Mouse (Mus musculus) spleen, postnatal 14 days (tissue): ENCODE data around the gene Neurod2.

ENCODE experiments used
- DNase-seq, 2 experiments: peaks; one replicate each; pipeline ENCODE4 v3.0.0; 2021 to 2022; ENCODE audit warnings: low spot score in 2 of 2

Gene Neurod2

DNA sequence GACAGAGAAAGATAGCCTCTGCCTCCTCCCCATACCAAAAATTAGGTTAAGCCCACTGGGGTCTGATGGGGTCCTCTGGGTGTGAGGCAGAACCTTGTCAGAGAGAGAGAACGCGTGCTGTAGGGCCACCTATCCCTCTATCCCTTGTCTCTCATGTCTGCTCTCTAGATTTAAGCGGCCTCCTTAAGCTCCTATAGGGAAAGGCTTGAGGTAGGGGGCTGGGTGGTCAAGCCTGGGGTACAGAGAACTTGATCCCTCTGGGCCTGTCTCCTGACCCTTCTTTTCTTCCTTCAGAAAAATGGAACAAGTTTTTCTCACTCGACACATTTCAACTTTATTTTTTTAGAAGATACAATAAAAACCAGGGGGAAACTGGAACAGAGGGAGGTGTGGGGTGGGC is 3.4 kb upstream of the Neurod2 start:
- DNase-seq = no peak

DNA sequence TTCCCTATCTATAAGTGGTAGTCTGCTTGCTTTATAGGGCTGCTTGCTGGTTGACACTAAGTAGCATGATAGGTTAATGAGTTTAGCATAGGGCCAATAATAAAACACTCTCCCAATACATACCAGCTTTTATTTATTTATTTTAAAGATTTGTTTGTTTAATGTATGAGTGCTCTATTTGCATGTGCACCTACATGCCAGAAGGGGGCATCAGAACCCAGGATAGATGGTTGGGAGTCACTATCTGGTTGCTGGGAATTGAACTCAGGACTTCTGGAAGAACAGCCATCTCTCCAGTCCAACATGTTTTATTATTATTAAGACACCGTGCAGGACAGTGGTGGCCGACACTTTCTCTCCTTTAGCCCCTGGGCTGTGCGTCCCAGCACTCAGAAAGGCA is 2.7 kb upstream of the Neurod2 start:
- no peak for DNase-seq

DNA sequence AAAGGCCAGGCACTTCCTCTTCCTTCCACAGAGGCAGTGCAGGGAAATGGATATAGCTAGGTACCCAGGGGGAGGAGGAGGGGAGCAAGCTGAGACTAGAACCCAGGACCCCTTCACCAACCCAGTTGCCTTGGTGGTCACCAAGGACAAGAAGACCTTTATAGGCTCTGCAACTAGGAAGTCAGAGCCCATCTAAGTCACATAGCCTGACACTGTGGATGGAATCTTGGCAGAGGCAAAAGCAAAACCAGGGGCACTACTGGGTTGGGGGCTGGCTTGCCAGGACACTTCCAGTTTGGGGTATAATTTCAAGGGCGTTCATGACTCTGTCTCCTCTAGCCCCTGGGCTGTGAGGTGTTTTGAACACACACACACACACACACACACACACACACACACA is 2.0 kb upstream of the Neurod2 start:
- DNase-seq = no peak

DNA sequence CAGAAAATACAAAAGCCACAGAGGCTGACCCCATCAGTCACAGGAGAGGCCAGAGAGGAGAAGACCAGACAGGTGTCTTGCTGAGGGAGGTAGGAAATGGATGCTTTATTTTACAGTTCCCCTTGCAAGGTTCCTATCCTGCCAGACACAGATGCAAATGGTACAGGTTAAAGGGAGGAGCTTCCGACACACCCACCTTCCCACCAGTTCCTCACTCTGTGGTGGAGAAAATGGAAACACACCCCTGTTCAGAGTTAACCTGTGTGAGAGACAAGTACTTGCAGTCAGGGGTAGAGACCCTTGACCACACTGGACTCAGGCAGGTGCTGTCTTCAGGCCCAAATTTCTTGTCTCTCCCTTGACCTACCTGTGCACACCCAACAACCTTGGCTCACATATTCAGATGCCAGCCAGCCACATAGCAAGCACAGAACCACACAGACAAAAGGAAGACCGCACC is 1.3 kb upstream of the Neurod2 start:
- no peak for DNase-seq

DNA sequence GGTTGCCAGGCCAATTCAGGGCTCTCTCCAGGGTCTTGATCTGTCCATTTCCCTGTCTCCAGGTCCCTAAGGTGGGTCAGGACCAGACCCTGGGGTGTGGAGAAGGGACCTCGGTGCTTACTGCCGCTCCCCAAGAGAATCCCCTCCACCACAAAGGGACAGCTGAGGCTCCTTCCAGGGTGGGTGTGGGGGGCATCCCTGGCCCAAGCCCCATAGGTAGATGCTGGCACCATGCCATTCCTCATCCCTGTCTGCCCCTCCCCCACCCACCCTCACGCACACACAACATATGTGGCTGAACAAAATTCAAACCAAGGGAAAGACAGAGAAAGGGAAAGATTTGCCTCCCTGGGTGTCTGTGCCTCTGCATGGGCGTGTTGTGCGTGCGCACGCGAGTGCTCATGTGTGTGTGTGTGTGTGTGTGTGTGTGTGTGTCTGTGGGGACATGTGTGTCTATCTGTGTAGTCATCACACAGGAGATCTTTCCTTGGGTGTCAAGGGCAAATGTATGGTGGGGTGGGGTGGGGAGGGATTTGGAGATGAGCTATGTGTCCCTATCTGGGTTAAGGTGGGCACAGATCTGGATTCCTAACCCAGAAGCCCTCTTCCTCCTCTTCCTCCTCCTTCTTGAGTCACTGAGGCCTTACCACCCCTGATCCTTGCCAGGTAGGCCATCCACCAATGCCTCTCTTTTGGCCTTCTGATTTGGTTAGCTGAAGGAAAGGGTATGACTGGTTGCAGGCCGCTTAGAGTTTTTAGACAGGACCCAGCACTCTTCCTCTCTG is 704 bp upstream of the Neurod2 start:
- no peak for DNase-seq

DNA sequence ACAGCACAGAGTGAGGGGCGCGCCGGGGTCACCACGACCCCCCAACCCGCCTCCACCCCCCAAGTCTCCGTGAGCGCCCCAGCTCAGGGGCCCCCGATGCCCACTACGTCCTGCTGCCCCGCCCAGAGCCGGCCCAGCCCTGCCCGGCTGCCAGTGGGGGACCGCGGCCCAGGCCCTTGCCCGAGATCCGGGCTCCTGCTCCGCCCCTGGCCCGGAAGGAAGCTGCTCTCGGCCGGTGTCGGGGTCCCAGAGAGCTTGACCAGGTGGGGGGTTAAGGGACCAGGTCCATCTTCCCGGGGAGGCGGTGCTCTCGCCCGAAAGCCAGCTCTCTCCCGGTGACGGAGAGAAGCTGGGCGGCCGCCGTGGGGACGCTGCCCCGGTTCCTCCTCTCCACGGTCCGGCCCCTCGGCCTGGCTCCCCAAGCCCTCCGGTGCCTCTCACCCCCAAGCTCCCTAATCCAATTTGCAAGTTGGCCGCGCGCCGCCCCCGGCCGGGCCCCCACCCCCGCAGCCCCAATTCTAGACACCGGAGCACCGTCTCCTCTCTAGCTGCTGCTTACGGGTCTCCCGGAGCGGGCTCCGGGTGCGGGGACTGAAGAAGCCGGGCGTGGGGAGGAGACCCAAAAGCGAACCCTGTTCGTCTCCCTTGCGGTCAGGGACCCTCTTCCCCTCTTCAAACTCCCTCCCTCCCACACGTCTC is 928 bp downstream of the Neurod2 start:
- DNase-seq = no peak

DNA sequence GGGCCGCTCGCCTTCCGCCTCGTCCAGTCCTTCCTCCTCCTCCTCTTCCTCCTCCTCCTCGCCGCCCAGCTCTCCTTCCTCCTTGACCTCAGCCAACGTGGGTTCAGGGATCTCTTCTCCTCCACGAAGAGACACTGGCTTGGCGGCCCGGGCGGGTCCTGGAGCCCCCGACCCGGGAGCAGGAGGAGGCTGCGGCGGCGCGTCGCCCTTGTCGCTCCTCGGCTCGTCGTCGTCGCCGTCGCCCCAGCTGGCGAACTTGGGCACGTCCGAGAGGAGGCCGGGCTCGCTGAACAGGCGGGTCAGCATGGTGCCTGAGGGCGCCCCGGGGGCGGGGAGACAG is 1.4 kb downstream of the Neurod2 start:
- no peak for DNase-seq

DNA sequence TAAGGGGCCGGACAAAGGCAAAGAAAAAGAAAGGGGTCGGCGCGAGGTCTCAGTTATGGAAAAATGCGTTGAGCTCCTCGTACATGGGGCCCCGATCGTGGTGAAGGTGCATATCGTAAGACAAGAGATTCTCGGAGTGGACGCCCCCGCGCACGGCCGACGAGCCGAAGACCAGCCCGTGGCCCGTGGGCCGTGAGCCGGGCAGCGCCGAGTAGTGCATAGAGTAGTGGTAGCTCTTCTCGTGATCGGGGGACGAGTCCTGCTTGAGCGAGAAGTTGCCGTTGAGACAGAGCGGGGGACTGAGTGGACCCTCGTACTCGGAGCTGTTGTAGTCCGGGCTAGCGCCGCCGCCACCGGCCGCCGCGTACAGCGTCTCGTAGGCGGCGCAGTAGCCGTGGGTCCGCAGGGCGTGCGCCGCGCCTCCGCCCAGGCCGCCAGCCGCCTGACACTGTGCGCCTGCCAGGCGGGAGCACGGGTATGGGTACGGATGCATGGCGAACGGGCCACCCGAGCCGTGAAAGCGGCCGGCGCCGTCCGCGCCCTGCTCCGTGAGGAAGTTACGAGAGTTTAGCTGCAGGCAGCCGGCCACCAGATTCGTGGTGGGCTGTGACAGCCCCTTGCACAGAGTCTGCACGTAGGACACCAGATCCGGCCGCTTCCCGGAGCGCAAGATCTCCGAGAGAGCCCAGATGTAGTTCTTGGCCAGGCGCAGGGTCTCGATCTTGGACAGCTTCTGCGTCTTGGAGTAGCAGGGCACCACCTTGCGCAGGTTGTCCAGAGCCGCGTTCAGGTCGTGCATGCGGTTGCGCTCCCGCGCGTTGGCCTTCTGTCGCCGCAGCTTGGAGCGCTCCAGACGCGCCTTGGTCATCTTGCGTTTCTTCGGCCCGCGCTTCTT is 2.1 kb downstream of the Neurod2 start:
- DNase-seq = no peak

DNA sequence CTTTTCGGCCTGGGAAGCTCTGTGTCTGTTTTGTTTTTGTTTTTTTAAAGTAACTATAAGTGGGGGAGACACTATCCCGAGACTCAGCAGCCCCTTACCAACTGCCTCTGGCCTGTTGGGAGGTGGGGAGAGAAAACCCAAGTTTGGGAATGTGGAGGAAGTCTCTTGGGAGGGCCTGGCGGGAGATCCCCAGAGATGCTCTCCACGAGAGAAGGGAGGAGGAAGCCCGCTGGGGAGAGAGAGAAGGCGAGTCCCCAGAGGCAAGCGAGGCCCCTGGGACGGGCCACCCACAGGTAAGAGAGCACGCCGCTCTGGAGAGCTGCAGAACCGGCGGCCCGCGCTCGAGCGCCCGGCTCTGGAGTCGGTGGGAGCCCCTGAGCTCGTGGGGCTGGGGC is 2.7 kb downstream of the Neurod2 start:
- no peak for DNase-seq

DNA sequence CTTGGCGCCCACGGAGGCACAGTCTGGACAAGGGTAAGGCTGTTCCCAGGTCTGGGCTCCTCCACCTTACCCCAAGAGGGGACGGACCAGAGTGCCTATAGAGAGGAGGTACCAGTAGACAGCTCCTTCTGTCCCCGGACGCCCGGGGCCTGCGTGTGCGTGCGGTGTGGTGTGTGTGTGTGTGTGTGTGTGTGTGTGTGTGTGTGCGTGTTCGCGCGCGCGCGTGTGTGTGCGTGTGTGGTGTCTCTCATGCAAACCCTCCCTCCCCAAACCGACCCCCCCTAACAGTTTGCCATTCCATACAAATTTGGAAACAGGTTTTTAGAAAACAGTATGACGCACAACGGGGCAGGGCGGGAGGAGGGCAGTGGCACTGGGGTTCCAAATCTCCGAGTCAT is 3.6 kb downstream of the Neurod2 start:
- no peak for DNase-seq

DNA sequence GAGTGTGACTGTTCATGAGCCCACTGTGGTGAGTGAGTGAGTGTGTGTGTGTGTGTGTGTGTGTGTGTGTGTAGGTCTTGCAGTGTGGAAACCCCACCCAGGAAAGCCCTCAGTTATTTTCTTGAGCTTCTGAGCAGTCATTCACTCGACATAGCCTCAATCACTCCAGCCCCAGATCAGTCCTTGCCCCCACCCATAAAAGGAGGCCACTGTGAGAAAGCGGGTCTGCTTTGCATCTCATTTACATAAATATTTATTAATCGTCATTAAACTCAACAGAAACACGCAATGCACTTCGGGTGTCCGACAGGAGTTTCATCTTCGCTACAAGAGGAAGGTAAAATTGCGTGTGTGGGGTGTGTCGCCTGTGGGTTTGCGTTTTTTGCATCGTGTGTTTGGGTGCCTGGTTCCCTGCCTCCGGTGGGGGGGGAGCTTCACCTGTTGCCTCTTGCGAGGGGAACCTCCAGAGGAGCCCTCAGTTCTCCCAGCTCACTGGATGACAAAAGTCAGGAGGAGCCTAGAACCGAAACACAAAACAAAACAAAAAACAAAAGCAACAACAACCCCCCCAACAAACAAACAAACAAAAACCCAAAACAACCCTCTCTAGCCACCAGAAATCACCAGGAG is 4.1 kb downstream of the Neurod2 start:
- no peak for DNase-seq

DNA sequence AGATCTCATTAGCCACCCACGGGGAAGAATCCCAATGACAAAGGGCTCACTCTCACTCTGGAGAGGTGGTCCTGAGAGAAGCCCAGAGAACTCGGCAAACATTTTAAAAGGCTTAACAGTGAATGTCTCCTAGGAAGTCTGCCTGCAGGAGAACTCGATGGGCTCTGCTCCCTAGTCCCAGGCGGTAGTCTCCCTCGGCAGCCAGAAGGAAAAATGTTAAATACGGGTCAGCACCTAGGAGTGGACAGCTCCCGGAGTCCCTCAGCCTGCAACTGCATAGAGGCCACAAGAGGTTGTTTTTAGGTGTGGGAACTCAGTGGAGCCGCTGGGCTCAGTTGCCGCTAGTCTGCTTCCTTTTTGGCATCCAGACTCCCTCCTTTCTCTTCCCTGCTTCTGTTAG is 5.5 kb downstream of the Neurod2 start:
- no peak for DNase-seq

DNA sequence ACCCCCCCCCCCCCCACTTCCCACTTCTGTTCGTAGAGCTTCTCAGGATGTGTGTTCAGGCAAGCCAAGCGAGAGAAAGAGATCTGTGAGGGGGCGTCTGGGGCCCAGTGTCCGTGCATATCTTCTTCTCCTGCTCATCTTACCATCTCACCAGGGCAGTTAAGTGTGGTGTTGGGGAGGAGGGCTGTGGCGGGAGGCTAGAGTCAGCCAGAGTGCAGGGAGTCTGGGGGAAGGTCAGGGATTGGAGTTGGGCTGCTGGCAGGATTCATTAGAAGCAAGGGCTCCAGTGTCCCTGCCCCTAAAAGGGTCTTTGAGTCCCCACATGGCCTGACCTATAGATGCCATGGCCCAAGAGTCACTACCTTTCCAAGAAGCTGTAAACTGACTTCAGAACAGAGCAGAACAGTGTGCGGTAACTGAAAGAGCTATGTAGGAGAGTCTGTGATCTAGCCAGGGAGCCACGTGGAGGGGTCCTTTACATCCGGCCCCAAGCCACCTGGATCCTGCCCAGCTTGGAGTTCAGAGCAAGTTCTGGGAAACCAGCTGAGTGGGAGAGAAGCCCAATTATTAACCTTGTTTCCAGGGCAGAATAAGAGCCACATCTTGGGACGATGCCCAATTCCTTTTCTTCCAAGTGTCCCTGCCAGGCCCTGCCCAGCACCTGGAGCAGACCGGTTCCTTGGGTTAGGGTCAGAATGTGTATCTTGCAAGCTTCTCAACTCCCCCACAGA is 6.1 kb downstream of the Neurod2 start:
- no peak for DNase-seq

DNA sequence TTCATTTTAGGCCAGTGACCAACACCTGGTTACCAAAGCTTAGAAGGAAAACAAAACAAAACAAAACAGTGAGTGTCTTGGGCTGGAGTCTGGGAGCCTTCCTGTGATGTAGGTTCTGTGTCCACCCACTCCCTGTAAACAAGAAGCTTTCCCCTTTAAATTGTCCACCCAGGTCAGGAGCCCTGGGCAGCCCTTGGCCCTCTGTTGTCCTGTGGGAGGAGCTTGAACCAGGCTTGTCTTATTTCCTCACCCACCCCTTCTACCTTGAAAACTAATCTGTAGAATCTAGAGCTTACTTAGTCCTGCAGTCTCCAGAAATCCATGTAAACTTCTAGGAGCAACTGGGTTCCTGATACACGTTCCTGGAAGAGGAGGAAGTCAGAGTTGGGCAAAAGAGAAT is 7.3 kb downstream of the Neurod2 start:
- DNase-seq = no peak

DNA sequence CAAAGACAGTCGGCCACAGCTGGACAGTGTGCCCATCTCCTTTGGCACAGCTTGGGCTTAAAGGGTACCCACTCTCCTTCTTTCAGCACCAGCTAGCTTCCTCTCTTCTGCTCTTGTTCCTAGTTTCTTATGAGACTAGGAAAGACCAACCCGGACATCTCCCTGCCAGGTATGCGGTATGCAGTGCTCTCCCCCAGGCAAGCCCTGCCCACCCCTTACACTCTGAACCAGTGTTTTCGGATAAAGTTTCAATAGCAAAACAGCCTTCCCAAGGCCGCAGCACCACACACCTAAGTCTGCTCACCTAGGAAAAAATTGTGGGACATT is 7.8 kb downstream of the Neurod2 start:
- DNase-seq = no peak

DNA sequence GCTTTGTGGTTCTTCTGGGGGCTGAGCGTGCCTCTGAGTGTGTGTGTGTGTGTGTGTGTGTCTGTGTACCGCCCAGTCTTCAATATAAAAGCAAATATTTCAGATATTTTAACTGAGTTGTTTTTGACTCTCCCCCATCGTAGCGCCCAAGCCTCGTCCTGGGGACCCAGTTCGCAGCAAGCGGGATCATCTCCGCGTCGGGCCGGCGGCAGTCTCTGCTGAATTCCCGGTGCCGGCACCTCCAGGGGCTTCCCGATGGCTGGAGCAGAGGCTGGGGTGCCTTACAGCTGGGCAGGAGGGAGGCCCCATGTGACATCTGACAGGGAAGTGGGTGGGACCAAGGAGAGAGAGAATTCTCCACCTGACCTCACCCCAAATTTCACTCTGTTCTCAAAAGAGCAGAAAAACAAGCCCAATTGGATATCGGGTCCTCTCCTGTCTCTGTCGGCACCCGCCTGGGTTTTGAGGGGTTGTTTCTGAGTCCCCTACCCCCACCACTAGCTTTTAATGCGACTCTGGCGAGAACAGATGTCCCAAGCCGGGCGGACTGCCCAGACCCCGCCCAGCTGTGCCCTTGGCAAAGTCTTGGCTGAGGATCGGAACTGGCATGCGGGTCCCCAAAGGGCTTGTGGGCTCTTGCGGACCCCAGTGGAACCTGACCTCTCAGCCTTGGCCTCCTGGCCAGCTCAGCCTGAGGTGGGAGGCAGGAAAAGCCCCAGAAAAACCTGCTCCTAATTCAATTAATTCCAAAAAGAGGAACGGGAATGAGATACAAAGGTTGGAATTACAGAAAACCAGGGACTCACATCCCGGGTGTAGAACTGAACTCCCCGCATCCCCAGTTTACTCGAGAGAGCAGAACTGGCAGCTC is 8.4 kb downstream of the Neurod2 start:
- no peak for DNase-seq

DNA sequence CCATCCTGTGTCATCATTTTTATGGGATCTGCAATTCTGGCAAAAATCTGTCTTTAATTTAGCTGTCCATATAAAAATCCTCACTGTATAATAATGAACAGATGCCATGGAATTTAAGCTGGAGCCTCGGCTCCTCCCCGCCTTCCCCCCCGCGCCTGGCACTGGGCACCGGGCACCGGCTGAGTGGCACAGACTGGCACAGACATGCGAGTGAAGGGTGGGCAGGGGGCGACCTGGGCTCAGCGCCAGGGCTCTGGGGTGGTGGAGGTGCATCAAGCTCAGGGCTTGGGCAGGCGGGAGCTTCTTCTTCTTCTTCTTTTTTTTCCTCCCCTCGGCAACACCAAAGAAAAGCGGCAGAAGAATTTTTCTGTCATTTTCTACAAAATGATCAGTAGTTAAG is 9.1 kb downstream of the Neurod2 start:
- DNase-seq = no peak

DNA sequence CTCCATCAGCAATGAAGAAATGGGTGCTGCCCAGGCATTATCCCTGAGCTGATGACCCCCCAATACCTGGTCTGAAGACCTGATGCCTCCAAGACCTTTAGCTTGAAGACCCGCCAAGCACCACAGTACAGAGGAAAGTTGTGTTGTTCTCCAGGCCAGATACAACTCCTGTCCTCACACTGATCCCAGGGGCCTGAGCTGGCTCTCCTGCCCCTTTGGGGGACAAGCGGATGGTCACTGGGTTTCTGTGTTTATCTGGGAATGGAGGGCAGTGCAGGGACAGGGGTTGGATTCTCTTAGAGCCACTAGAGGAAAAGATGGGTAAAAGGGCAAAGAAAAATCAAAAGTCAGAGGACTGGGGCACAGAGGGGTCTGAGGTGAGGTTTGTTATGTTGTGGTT is 9.5 kb downstream of the Neurod2 start:
- no peak for DNase-seq

DNA sequence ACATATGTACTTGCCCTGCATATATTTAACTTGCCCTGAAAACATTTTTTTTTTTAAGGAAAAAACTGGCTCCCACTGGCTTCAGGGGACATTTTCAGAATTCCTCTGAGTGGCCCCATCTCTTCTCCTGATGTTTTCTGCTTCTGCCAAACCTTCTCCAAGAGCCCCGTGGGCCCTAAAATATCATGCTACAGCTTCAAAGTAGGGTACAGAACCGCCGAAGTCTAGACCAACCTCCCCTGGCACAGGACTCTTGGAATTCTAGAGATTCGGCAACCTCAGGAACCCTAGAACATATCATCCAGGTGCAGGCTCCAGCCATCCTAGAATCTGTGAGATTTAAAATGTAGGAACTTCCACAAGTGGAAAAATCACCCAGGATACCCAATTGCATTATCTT is 9.9 kb downstream of the Neurod2 start:
- DNase-seq = no peak

DNA sequence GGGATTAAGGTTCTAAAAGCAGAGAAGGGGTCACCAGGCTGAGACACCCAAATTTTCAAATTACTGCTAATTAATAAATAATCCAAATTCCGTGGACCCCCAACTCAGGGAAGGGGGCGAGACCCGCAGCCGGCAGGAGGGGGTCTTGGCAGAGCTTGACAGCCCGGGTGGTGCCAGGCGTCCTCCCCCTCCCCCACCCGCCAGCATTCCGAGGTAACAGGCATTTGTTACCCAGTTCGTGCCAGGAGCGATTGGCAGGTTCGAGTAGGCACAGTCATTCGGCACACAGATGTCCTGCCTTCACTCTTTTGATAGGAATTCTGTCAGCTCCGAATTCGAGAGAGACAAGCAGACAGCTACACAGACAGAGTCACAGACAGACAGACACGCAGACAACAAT is 10.3 kb downstream of the Neurod2 start:
- DNase-seq = no peak
